Mouse (Mus musculus) adrenal gland, adult (tissue): Measurements from ENCODE around the gene Agtrap.
"Not testable (repeated sequence)": the region's sequence is repeated elsewhere in the genome, so short reads cannot be mapped to it uniquely, and the experiment has no call there.

ENCODE experiments used
- DNase-seq, 2 experiments: peaks; one replicate each; pipeline ENCODE4 v3.0.0; 2022 to 2023; ENCODE audit warnings: low spot score in 1 of 2; ENCODE audit not compliant: inconsistent age in 2 of 2

The Agtrap gene

GRCm38 (mm10) chr4:148052976-148053375 lies 34.9 kb downstream of the Agtrap start:
- no peak for DNase-seq

GRCm38 (mm10) chr4:148051886-148052285 lies 35.9 kb downstream of the Agtrap start:
- no peak for DNase-seq

DNA sequence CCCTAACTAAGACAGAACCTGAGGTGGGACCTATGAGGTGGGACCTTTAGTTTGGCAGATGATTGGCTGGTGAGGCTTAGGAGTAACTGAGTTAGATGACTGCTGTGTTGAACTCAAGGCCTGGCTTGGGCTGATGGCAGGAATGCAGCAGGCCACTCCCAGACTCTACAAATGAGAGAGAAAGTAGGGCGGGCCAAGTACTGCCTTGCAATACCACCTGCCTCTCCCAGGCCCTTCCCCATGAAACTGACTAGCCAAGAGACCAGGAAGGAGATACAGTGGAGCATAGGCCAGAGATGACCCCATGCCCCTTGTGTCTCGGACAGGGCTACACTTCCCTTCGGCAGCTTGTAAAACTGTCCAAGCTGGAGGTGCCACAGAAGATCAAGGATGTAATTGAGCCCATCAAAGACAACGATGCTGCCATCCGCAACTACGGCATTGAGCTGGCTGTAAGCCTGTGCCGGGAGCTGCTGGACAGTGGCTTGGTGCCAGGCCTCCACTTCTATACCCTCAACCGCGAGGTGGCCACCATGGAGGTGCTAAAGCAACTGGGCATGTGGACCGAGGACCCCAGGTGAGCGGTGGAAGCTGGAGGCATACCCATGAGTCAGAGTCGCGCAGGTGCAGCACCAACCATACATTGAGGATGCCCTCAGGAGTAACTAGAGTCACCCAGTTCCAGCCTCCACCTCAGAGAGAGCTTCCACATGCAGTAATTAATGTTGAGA lies 36.6 kb downstream of the Agtrap start:
- DNase-seq = no peak

GRCm38 (mm10) chr4:148050396-148050914 lies 37.4 kb downstream of the Agtrap start:
- DNase-seq = not testable (repeated sequence)

DNA sequence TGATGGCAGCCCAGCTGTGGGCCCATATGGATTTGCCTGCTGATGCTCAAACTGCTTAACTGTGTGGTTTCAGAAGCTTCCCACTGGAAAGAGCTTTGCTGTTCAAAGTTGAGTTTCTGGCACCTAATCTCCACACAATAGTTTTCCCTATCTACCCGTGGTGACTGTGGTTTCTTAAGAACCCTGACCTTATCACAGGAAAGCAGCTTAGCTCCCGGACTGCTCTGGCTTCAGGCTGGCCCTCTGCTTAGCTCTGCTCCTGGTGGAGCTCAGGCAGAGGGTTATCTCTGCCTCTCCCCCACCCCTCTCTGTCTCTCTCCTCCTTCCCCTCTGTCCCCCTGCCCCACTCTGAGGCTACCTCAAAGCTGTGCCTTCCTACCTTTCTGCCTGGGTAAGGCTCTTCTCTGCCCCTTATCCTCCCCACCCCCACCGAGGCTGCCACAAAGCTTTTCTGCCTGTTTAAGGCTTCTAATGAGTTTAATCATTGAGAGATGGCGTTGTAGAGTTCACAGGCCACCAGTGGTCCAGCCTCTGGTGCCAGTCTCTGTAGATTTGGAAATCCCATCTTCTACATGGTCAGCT lies 41.3 kb downstream of the Agtrap start:
- DNase-seq = no peak

DNA sequence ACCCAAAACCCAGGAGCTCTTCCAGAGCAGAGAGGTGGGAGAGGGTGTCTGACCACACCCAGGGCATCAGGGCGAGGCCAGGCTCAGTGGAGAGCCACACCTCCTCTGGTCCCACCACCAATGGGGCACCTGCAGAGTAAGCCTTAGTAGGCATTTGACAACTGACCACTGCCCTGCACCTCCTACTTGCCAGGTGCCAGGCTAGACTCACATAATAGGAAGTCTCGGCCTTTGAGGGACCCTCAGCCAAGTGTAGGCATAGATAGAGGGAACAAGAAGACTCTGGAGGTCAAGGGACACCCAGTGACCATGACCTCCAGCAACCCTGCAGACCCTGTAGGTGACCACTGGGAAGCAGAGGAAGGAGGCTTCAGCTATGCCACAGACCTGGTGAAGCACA lies 43.7 kb downstream of the Agtrap start:
- no peak for DNase-seq

- DNase-seq = peak in 1 of 2 experiments; percentile 30
Observed at GRCm38 (mm10) chr4:148043327-148043726, 44.5 kb downstream of the Agtrap start.

GRCm38 (mm10) chr4:148041611-148042191 lies 46.1 kb downstream of the Agtrap start:
- peak; percentile 79 to 86 for DNase-seq

GRCm38 (mm10) chr4:148040933-148041610 lies 46.8 kb downstream of the Agtrap start:
- DNase-seq = peak; percentile 92 to 94

DNA sequence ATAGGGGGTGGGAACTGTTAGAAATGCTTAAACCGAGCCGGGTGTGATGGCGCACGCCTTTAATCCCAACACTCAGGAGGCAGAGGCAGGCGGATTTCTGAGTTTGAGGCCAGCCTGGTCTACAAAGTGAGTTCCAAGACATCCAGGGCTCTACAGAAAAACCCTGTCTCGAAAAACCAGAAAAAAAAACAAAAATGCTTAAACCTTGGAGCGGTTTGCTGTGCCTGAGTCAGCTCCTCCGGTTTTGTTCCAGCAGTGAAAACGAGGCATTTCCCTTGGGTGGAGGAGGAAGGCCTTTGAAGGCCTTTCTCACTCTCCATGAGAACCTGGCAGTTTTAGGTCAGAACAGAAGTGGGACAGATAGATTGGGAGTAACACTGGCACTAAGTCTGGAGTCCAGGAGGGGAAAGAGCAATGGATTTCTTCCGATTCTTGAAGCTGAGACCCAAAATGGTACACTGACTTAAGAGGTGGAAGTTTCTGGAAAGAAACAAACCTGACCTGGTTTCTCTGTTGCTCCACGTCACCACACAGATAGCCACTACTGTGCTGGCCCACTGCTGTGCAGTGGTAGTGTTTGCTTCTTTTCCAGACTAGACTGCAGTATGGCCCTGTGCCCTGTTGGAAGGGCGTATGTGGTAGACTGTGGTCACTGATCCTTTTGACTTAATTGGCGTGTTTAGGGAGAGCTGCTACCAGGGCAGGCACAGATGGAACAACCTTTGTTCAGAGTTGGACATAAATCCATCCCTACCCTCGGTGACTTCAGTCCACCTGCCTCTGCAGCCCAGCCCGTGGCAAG lies 47.6 kb downstream of the Agtrap start:
- peak; percentile 42 to 79 for DNase-seq

GRCm38 (mm10) chr4:148039254-148040028 lies 48.4 kb downstream of the Agtrap start:
- peak in 1 of 2 experiments; percentile 49 for DNase-seq

- peak; percentile 100 for DNase-seq
Observed at GRCm38 (mm10) chr4:148038600-148039253, 49.1 kb downstream of the Agtrap start, which contains the start of the genes Clcn6 and Mthfr. Gene Clcn6, minus strand, starts transcription at chr4:148038821. Gene Mthfr, plus strand, starts transcription at chr4:148039077.

DNA sequence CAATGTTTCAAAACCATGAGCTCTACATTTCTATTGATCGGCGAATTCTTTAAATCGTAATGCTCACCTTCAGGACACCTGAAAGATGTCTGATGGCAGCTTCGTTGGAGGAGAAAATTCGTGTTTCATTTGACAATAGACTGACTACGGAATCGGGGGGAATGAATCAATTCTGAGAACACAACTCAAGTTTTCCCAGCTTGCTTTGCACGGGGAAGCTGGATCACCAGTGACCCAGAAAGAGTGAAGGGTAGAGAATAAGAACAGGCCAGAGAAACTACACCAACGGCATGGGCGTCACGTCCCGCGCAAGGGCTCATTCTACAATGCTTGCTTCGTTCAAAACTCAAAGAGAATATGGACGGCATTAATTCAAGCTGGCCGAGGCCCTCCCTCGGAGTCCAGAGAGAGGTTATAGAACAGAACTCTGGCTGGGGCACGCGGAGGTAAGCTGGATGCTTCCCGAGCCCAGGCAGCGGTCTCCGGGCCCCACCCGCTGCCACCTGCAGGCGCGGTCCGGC lies 49.7 kb downstream of the Agtrap start:
- no peak for DNase-seq

GRCm38 (mm10) chr4:148035440-148035839 lies 52.4 kb downstream of the Agtrap start:
- DNase-seq = no peak

DNA sequence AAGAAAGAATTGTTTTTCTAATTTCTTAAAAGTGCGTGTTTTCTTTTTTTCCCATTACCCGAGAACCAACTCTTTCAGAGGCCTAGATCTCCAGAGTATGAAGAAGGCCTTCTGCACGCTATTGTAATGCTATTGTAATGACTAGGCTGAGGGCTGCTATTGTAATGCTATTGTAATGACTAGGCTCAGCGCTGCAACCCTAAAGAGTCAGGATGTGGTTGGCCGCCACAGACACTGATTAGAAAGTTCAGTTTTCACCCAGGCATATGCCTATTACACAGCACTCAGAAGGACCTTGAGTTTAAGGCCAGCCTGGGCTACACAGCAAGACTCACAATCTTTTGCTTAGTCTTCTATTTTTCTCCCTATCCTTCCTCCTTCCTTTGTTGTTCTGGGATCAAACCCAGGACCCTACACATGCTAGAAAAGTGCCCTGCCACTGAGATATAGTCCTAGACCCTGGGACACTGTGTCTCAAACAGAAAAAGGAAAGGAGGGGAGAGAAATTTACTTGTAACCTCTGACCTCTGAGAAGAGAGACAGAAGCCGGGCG lies 53.9 kb downstream of the Agtrap start:
- DNase-seq = no peak

GRCm38 (mm10) chr4:148030506-148030905 lies 57.3 kb downstream of the Agtrap start:
- no peak for DNase-seq

DNA sequence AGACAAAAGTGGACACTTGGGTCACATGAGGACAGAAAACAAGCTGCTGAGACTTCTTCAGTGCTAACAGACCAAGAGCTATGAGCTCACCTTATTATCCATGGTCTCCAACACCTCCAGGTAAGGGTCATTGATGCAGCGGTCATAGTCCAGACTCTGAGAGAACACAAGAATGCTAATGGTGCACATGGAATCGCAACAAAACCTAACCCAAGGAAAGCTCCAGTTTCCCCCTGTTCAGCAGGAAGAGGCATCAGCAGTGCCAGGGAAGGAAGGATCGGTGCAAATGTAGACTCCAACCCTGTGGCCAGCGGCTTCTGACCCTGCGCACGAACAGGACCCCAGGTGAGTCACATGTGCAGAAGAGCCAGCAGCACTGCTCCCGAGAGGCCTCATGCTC lies 58.5 kb downstream of the Agtrap start:
- DNase-seq = no peak
